Mouse (Mus musculus) midbrain, embryonic 11.5 days (tissue): ENCODE measurements around the gene Tead4. TPM values are rescaled to one million over a fixed set of nuclear protein-coding genes. Genes with fewer than 3 reads are reported as not detected.

Experiments
- ATAC-seq: fragments of 200-750 bp; cut with Nextera tagmentation; 2 replicates; pipeline ENCODE4 v1.8.0; 2017; ENCODE audit warnings: moderate TSS enrichment, moderate library complexity; ENCODE audit not compliant: low FRiP score
- DNase-seq: peaks from one replicate; pipeline ENCODE4 v3.0.0; 2015; ENCODE audit warnings: low spot score; ENCODE audit errors: missing footprints
- H3K27ac ChIP-seq: fragments of 300-500 bp; sonication (generic); 2 replicates; pipeline ENCODE4 v1.5.1; 2014; ENCODE audit warnings: low read depth, low read length
- H3K27me3 ChIP-seq: fragments of 300-500 bp; sonication (generic); 2 replicates; pipeline ENCODE4 v1.6.1; 2014; ENCODE audit warnings: mild to moderate bottlenecking, low read length, moderate library complexity, mixed read lengths; ENCODE audit not compliant: control insufficient read depth, insufficient read depth
- H3K36me3 ChIP-seq: fragments of 300-500 bp; sonication (generic); 2 replicates; pipeline ENCODE4 v1.6.1; 2014; ENCODE audit warnings: mild to moderate bottlenecking, low read length, moderate library complexity, mixed read lengths; ENCODE audit not compliant: control insufficient read depth, insufficient read depth
- H3K4me1 ChIP-seq: fragments of 300-500 bp; sonication (generic); 2 replicates; pipeline ENCODE4 v1.6.1; 2014; ENCODE audit warnings: low read length; ENCODE audit not compliant: control insufficient read depth, insufficient read depth
- H3K4me2 ChIP-seq: fragments of 300-500 bp; sonication (generic); 2 replicates; pipeline ENCODE4 v1.6.1; 2014; ENCODE audit warnings: mild to moderate bottlenecking, moderate library complexity
- H3K4me3 ChIP-seq: fragments of 300-500 bp; sonication (generic); 2 replicates; pipeline ENCODE4 v1.5.1; 2014; ENCODE audit warnings: low read depth, low read length
- H3K9ac ChIP-seq: fragments of 300-500 bp; sonication (generic); 2 replicates; pipeline ENCODE4 v1.6.1; 2014; ENCODE audit warnings: low read length
- H3K9me3 ChIP-seq: fragments of 300-500 bp; sonication (generic); 2 replicates; pipeline ENCODE4 v1.6.1; 2016; ENCODE audit warnings: low read length; ENCODE audit not compliant: control insufficient read depth
- WGBS: fragments of 180-500 bp; shearing (Covaris S2); extraction: QIAGEN DNeasy Blood & Tissue Kit; methylation state at CpG from one replicate; pipeline ENCODE4 v1.1.7; 2014; 5-methylcytosine and 5-hydroxymethylcytosine counted together
- polyA plus RNA-seq: library from polyadenylated mRNA; unstranded; fragments of >200 nt; fragmentation: Nextera tagmentation; extraction: Ambion mirVana; gene quantifications from 2 replicates; pipeline ENCODE4 v1.2.1, GENCODE M21; 2014

The Tead4 gene
- polyA plus RNA-seq, 1 experiment from 2014 or later, result 1.7 TPM

DNA sequence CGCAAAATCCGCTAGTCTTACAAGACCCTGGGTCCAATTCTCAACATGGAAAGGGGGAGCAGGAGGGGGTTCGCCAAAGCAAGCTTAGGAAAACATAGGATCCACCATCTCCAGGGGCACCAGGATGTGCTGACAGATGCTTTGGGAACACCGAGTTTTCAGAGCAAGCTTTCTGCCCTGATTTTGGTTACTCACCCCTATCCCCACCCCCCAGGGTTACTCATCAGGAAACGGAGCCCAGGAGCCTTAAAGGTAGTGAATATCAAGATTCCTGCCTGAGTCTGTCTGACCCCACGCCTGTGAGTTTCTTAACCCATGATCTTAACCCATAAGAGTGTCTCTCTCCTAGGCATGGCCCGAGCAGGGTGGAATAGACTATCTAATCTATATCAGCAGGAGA lies 2.4 kb downstream of the Tead4 start:
- Histone ChIP-seq H3K36me3 (no peaks in the 10 kb centered on the region), H3K27ac (no peak overlapping the region), H3K27me3 (peaks cover 47% of the 10 kb centered on the region), H3K9me3 (peaks cover 2% of the 10 kb centered on the region; the same call in 1 of the 2 replicates), H3K4me2 (no peak overlapping the region), H3K4me3 (no peak overlapping the region), H3K4me1 (peaks cover 13% of the 10 kb centered on the region), H3K9ac (no peak overlapping the region)
- WGBS, result 46% methylated on average over 7 of the region's 7 CpGs
- no peak for ATAC-seq
- DNase-seq, result peak; percentile 76

DNA sequence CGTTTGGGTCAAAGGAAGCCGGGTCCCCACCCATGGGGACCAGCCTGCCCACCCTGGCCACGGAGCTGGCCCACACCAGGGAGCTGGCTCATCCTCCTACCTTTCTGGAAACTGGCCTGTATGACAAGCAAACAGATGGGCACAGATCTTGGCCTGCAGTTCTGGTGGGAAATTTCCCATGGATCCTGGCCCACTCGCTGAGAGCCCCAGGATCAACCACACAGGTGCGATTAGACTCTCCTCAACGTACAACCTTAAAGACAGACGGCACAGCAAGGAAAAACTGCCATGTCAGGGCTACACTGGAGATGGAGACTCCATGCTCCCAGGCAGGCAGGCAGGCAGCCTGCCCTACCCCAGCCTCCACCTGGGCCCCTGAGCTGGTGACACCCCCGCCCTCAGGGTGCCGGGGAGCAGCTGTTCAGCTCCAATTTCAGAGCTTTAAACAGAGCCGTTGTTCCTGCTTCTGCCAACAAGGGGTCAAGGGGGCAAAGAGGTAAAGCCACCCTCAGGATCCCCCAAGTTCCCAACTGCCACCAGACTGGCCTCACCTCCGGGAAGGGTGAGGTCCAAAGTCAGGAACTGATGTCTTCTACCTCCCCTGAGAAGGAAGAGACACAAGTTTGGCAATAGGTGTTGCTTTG lies 3.8 kb downstream of the Tead4 start:
- Histone ChIP-seq H3K4me3 (no peak overlapping the region), H3K36me3 (no peaks in the 10 kb centered on the region), H3K9me3 (0 out of 2 replicates have a peak, but pooled peaks cover 2% of the 10 kb centered on the region), H3K27ac (no peak overlapping the region), H3K9ac (no peak overlapping the region), H3K4me1 (peaks cover 13% of the 10 kb centered on the region), H3K4me2 (no peak overlapping the region), H3K27me3 (peaks cover 45% of the 10 kb centered on the region)
- DNase-seq (peak; percentile 51), ATAC-seq (no peak)
- WGBS, result 41% methylated on average over 11 of the region's 11 CpGs

GRCm38 (mm10) chr6:128295876-128296749 lies 4.5 kb downstream of the Tead4 start:
- Histone ChIP-seq H3K4me1 (peaks cover 13% of the 10 kb centered on the region), H3K27me3 (peaks cover 37% of the 10 kb centered on the region), H3K27ac (no peak overlapping the region), H3K36me3 (no peaks in the 10 kb centered on the region), H3K9ac (no peak overlapping the region), H3K9me3 (no peaks in the 10 kb centered on the region), H3K4me3 (no peak overlapping the region), H3K4me2 (no peak overlapping the region)
- ATAC-seq (peak; percentile 22; the same call in 1 of the 2 replicates), DNase-seq (peak; percentile 56)
- WGBS, result 34% methylated on average over 6 of the region's 6 CpGs

DNA sequence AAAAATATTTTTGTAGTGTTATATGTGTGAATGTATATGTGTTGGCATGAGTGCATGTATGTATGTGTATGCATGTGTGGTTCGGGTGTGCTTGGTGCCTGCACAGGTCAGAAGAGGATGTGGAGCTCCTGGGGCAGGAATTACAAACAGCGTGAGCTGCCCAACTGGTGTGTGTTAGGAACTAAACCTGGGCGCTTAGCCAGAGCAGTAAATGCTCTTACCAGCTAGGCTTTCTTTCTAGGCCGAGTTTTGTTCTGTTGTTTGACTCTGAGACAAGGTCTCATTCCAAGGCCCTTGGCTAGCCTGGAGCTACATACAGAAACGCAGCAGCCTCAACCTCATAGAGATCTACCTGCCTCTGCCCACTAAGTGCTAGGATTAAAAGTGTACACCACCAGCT lies 9.3 kb downstream of the Tead4 start:
- no peak overlapping the region for H3K4me3 ChIP-seq
- no peaks in the 10 kb centered on the region for H3K9me3 ChIP-seq
- no peaks in the 10 kb centered on the region for H3K27me3 ChIP-seq
- H3K4me2 ChIP-seq, result no peak overlapping the region
- ATAC-seq (no peak), DNase-seq (no peak)
- H3K27ac ChIP-seq, result no peak overlapping the region
- H3K9ac ChIP-seq, result no peak overlapping the region
- H3K36me3 ChIP-seq, result no peaks in the 10 kb centered on the region
- H3K4me1 ChIP-seq, result no peaks in the 10 kb centered on the region
- 84% methylated on average over 5 of the region's 5 CpGs for WGBS

GRCm38 (mm10) chr6:128288681-128289080 lies 11.9 kb downstream of the Tead4 start:
- H3K4me1 ChIP-seq, result peaks cover 6% of the 10 kb centered on the region; the same call in 1 of the 2 replicates
- no peak overlapping the region for H3K27ac ChIP-seq
- WGBS, result 82% methylated on average over 6 of the region's 6 CpGs
- ATAC-seq (no peak), DNase-seq (no peak)
- H3K27me3 ChIP-seq, result no peaks in the 10 kb centered on the region
- H3K4me2 ChIP-seq, result no peak overlapping the region
- H3K4me3 ChIP-seq, result no peak overlapping the region
- no peak overlapping the region for H3K9ac ChIP-seq
- no peaks in the 10 kb centered on the region for H3K36me3 ChIP-seq
- H3K9me3 ChIP-seq, result no peaks in the 10 kb centered on the region

- H3K9ac ChIP-seq, result no peak overlapping the region; the same call in 1 of the 2 replicates
- DNase-seq (no peak), ATAC-seq (peak; percentile 64; the same call in 1 of the 2 replicates)
- H3K27ac ChIP-seq, result no peak overlapping the region
- no peaks in the 10 kb centered on the region for H3K9me3 ChIP-seq
- no peaks in the 10 kb centered on the region for H3K27me3 ChIP-seq
- H3K4me2 ChIP-seq, result peak overlapping the region; percentile 32; the same call in 1 of the 2 replicates
- H3K4me1 ChIP-seq, result peaks cover 10% of the 10 kb centered on the region; the same call in 1 of the 2 replicates
- no peaks in the 10 kb centered on the region for H3K36me3 ChIP-seq
- peak overlapping the region; percentile 3; the same call in 1 of the 2 replicates for H3K4me3 ChIP-seq
- WGBS, result 15% methylated on average over 16 of the region's 16 CpGs
Observed at GRCm38 (mm10) chr6:128285792-128286430, 14.7 kb downstream of the Tead4 start.

- H3K9me3 ChIP-seq, result no peaks in the 10 kb centered on the region
- peak; percentile 54; the same call in 1 of the 2 replicates for ATAC-seq
- WGBS, result 14% methylated on average over 3 of the region's 3 CpGs
Observed at GRCm38 (mm10) chr6:128282126-128282525, 18.5 kb downstream of the Tead4 start.

DNA sequence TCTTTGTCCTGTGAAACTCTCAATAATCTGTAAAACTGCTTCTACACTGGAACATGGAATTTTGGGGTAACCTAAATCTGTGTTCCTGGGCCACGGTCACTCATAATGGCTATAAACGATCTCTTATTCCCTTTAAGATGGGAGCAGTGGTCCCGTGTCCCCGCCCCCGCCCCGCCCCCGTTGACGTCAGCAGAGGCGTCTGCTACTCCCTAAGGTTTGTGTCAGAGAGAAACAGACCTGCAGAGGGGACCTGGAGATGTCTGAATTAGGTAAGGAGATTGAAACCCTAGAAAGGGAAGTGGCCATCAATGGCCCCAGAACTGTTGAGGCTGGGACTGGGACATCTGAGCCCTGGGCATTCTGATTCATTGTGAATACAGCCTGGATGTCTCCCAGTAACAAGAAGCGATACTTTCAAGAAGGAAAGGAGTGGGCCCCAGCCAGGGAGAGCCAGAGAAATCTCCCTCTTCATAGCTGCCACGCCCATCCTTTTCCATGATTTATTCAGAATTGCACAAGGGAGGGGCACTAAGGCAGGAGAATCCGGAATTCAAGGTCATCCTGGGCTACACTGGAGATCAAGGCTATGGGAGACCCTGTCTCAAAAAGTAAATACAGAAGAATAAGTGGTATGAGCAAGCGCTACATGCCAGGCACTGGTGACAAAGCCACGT lies 20.0 kb downstream of the Tead4 start:
- no peak overlapping the region for H3K9ac ChIP-seq
- H3K4me1 ChIP-seq, result peaks cover 7% of the 10 kb centered on the region; the same call in 1 of the 2 replicates
- no peaks in the 10 kb centered on the region for H3K27me3 ChIP-seq
- WGBS, result 54% methylated on average over 14 of the region's 14 CpGs
- no peaks in the 10 kb centered on the region for H3K9me3 ChIP-seq
- no peak overlapping the region for H3K4me2 ChIP-seq
- no peak for ATAC-seq
- no peaks in the 10 kb centered on the region for H3K36me3 ChIP-seq
- H3K4me3 ChIP-seq, result no peak overlapping the region
- DNase-seq, result no peak
- H3K27ac ChIP-seq, result no peak overlapping the region

More at GRCm38 (mm10) chr6:128282126-128282525, 18.5 kb downstream of the Tead4 start:
- Histone ChIP-seq H3K27me3 (no peaks in the 10 kb centered on the region), H3K9ac (no peak overlapping the region), H3K4me1 (peaks cover 10% of the 10 kb centered on the region; the same call in 1 of the 2 replicates), H3K36me3 (no peaks in the 10 kb centered on the region), H3K4me3 (no peak overlapping the region), H3K27ac (no peak overlapping the region), H3K4me2 (no peak overlapping the region)
- no peak for DNase-seq
